Mouse (Mus musculus): ENCODE data around the gene Scgb1b11.
"Not testable (repeated sequence)": the region's sequence is repeated elsewhere in the genome, so short reads cannot be mapped to it uniquely, and the experiment has no call there.

Scgb1b11 gene

GRCm38 (mm10) chr7:32222540-32222939 is at the start of gene Scgb1b11:
Gene Scgb1b11, plus strand, starts transcription at chr7:32222840.
- POLR2A ChIA-PET, CTCF ChIA-PET: not testable (repeated sequence)

GRCm38 (mm10) chr7:32211045-32211444 is 11.6 kb upstream of the Scgb1b11 start, which contains the start of gene Scgb2b11:
Gene Scgb2b11, minus strand, starts transcription at chr7:32211145.
- POLR2A ChIA-PET, CTCF ChIA-PET: not testable (repeated sequence)
